Mouse (Mus musculus) layer of hippocampus, adult 9-10 months (tissue): ENCODE measurements around the gene Lmntd1.

Experiments
- DNase-seq: peaks from one replicate; pipeline ENCODE4 v3.0.0; 2022; ENCODE audit warnings: low spot score

Lmntd1 gene

DNA sequence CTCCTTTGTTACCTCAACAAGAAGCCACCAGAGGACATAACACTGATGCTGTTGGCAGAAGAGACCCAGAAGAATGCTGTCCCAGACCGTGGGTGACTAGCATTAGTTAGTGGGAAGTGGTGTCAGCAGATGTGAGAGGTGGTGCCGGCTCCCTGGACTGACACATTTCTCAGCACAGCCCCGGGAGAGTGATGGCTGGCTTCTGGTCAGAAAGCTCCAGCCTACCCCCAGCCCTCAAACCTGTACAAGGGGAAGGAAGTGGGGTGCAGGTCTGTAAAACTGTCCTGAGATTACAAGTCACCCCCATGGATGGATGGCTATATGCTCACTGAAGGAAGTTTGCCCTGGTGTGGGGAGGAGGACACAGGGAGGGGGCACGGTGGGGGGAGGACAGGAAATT, 235.4 kb downstream of the Lmntd1 start:
- no peak for DNase-seq

DNA sequence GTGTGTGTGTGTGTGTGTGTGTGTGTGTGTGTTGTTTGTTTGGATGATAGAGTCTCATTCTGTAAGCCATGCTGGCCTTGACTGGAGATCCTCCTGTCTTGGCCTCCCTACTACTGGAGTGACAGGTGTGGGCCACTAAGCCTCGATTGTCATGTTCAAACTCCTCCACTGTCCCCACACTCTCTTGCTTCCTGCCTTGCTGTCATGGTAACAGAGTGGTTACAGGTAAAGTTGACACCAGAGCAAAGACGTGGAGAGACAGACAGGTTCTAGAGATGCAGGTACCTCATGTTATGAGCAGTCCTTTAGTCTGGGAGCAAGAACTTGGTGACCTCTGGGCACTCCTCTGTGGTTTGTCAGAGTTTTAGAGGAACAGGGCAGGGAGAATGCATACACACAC, 239.7 kb downstream of the Lmntd1 start:
- DNase-seq = no peak

- DNase-seq = peak; percentile 56
Measured at GRCm38 (mm10) chr6:145373712-145374221, 240.4 kb downstream of the Lmntd1 start.

GRCm38 (mm10) chr6:145372066-145372465, 242.1 kb downstream of the Lmntd1 start:
- no peak for DNase-seq

DNA sequence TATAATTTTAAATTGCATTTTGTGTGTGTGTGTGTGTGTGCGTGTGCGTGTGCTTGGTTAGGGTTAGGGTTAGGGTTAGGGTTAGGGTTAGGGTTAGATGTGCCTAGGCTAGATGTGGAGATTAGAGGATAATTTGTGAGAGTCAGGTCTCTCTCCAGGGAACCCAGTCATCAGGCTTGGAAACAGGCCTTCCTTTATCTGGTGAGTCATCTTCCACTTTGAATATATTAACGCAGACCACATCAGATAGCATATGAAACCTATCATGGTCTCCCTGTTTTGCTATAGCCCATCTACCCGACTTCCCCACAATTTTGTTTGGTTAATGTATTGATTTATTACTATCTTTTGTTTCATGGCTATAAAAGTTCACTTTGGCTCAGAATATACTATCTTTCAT, 242.5 kb downstream of the Lmntd1 start:
- no peak for DNase-seq

DNA sequence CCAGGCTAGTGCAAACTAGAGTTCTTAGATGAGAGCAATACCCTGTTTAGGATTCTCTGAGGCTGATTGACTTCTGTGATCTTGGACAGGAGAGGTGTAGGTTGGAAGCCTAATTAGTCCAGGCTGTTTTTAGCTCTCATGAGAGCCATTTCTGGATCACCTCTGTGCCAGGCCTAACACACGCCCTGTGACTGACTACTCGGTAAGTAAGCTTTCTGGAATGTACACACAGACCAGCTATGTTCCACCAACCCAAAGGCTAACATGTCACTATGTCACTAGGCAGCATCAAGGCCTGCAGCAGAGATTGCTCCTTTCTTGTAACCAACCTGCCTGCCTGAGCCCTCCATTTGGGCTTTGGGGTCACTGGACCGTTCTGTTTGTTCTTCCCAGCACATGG, 243.8 kb downstream of the Lmntd1 start:
- no peak for DNase-seq

- no peak for DNase-seq
Measured at GRCm38 (mm10) chr6:145369290-145369689, 244.8 kb downstream of the Lmntd1 start.

DNA sequence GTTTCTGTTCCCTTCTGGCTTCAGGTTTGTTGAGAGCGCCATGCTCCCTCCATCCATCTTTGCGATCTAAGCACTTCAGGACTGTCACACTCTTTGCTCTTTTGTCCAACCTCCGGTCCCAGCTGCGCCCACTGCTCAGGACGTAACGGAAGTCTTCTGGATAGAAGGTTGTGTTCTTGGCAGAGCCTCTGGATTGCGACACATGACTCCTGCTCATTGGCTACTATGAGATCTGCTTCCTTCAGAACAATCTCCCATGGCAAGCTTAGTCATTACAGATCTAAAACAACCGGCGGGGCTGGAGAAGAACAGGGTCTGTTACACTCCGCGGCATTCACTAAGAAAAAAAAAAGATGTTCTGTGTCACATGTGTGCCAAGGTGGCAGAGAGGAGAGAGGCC, 247.6 kb downstream of the Lmntd1 start:
- DNase-seq = no peak

DNA sequence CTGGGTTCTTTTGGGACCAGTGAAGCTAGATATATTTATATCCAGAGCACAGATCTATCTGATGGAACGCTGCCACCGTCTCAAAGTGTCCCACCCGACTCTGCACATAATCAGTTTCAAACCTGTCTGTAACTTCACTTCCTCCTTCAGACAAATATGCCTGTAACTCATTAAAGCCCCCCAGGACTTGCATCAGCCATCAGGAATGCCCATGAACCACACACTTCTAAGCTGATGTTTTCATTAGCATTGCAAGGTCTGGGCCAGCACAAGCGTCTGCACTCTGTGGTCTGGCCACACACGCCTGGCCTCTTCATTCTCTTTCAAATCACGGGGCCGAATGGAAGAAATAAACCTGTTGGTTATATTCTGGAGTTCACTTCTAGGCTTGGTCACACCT, 250.4 kb downstream of the Lmntd1 start:
- DNase-seq = no peak

- no peak for DNase-seq
Measured at GRCm38 (mm10) chr6:145361109-145361694, 252.9 kb downstream of the Lmntd1 start.

GRCm38 (mm10) chr6:145359470-145360430, 254.4 kb downstream of the Lmntd1 start:
- no peak for DNase-seq

DNA sequence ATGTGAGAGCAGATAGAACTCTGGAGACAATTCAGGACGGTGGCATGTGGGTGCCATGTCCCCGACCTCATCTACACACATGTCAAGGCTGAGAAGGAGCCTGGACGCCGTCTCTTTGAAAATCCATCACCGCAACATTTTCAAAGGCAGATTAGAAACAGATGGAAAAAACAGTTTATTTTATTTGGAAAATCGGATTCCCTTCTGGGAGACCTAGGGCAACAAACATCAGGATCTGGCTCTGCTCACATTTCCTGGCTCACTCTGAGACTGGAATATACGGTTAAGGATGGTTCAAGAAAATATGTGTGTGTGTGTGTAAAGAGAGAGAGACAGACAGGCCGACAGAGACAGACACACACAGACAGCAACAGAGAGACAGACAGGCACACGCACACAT, 256.1 kb downstream of the Lmntd1 start:
- DNase-seq = no peak

- DNase-seq = no peak
Measured at GRCm38 (mm10) chr6:145353806-145354205, 260.3 kb downstream of the Lmntd1 start.

DNA sequence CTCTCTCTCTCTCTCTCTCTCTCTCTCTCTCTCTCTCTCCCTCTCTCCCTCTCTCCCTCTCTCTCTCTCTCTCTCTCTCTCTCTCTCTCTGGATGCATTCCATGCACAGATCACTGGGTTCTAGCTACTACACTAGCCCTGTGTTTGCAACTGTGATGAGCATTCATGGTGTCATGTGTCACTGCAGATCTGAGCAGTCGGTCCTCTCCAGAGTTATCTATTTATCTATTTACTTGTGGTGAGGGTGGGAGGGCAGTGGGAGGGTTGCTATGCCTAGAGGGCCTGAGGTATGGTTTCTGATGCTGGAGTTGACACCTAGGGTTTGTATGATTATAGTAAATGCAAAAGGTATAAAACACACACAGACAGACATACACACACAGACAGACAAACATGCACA, 261.4 kb downstream of the Lmntd1 start:
- no peak for DNase-seq

GRCm38 (mm10) chr6:145348196-145348915, 265.8 kb downstream of the Lmntd1 start:
- DNase-seq = no peak

DNA sequence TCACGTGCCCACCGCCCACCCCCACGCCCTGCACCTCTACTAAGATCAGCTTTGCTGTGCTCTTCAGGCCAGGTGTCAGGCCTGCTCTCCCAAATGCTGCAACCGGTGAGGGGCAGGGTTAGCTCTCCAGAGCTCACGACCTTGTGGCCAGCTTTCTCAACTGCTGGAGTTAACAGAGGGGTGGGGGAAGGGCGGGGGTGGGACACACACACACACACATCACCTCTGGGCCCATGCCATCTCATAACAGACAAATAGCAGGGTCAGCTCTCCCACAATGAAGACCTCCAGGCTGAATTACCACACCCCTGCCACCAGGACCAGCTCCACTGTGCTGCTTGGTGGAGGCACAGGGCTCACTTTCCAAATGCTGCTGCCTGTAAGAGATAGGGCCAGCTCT, 266.5 kb downstream of the Lmntd1 start:
- DNase-seq = no peak

DNA sequence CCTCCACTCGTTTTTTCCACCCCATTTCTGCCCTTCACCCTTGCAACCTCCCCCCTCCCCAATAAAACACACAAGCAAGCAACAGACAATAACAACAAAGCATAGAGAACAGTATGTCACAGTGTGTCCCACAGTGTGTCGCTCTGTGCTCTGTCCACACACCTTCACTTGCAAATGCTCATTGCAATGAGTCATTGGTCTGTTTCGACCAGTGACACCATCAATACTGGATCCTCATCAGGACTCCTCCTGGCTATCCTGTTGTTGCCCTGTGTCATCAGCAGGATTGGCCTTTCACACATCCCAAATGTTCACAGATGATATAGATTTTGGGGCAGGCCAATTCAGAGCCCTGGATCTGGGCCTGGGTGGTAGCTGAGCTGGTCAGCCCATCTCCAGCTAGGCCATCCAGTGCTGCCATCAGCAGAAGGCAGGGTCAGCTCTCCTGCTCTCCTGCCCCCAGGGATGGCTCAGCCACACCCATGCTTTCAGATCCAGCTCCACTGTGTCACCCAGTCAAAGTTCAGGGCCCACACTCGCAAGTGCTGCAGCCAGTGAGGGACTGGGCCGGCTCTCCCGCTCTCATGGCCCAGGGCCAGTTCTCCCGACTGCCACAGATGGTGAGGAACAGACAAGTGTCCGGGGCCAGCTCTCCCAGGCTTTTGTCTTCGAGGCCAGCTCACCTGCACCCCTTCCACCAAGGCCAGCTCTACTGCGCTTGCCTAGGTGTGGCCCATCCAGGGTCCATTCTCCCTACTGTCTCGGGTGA, 267.1 kb downstream of the Lmntd1 start:
- DNase-seq = no peak

DNA sequence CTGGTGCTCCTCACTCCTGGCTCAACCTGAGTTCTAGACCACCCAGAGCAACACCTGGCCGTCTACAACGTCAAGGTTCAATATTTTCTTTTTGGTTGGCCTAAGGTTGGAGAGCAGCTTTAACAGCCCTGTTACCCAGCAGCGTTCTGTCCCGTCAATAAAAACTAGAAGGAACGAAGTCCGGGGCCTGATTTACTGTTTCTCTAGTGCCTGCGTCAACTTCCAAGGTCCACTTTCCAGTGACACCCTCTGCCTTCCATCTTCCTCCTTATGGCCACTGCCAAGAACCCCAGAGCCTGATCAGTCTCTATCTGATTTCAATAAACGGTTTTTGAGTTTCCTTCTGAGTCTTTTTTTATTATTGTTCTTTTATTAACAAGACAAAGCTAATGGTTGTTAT, 267.8 kb downstream of the Lmntd1 start:
- DNase-seq = no peak

GRCm38 (mm10) chr6:145344719-145345118, 269.4 kb downstream of the Lmntd1 start:
- DNase-seq = no peak

- no peak for DNase-seq
Measured at GRCm38 (mm10) chr6:145343457-145343856, 270.7 kb downstream of the Lmntd1 start.

GRCm38 (mm10) chr6:145342836-145343235, 271.3 kb downstream of the Lmntd1 start:
- DNase-seq = no peak
